Mouse (Mus musculus): Measurements from ENCODE around the gene Gng12. TPM values are rescaled to one million over a fixed set of nuclear protein-coding genes. Genes with fewer than 3 reads are reported as not detected.

The Gng12 gene
- polyA plus RNA-seq, 1 experiment from 2014 or later, result 165 TPM

DNA sequence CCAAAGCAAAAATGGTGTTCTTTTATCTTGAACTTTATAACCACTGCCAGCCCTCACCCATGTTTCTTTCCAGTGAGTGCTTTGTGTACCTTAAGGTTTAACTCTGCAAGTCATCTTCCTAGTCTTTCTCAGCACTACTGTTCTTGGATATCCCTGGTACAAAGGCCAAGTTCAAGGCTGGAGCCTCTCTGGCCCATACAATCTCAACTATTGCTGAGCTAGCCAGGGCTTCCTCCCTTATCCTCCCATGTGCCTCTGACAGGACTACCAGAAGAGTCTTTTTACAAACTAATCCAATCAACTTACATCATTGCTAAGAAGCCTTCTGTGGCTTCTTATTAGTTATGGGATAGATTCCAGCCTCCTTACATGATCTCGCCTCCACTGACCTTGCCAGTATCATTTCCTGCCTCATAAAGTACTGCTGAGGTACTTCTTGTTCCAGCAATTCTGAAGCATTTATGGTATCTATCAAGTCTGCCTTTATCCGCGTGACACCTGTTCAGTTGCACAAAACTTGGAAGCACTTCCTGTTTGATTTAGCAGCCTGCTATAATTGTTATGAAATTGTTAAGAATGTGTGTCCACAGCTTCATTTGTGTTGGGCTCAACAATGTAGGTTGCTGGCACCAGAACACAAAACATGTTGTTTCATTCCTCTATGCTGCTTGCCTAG, 160.8 kb downstream of the Gng12 start:
- peaks cover 20% of the 10 kb centered on the region for H3K4me1 ChIP-seq (ENCODE audit: control insufficient read depth, insufficient read depth, low read length)
- no peak overlapping the region for H3K4me2 ChIP-seq (ENCODE audit: low read depth, low read length)
- no peak overlapping the region for H3K9ac ChIP-seq (ENCODE audit: low read depth, low read length)
- WGBS, result 36% methylated on average over 3 of the region's 3 CpGs
- peak; percentile 92 for ATAC-seq
- H3K36me3 ChIP-seq (ENCODE audit: control insufficient read depth, insufficient read depth, low read length), result no peaks in the 10 kb centered on the region
- H3K27me3 ChIP-seq (replicated peaks; ENCODE audit: control insufficient read depth, insufficient read depth, low read length), result no peaks in the 10 kb centered on the region
- no peaks in the 10 kb centered on the region for H3K9me3 ChIP-seq (ENCODE audit: control insufficient read depth, low read length)
- H3K4me3 ChIP-seq (ENCODE audit: low read length), result no peak overlapping the region
- H3K27ac ChIP-seq (ENCODE audit: low read length), result peak overlapping the region; percentile 87

DNA sequence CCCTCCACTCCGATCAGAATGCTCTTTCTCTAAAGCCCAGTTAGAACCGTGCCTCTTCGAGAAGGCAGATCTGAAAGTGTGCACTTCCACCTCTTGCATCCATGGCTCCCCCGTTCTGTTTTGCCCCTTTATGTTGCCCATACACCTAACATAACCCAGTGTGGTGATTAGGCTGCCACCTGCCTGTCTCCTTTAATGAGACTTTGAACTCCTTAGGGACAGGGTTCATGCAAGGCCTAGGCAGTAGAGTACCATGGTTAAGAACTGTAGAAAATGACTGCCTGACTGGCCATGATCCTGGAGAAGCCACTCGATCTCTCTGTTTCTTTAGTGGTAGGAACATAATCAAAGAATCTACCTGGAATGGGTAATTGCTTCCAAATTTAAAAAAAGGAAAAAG, 161.4 kb downstream of the Gng12 start:
- Histone ChIP-seq H3K9ac (ENCODE audit: low read depth, low read length) (no peak overlapping the region), H3K4me2 (ENCODE audit: low read depth, low read length) (no peak overlapping the region), H3K36me3 (ENCODE audit: control insufficient read depth, insufficient read depth, low read length) (no peaks in the 10 kb centered on the region), H3K4me3 (ENCODE audit: low read length) (no peak overlapping the region), H3K27ac (ENCODE audit: low read length) (peak overlapping the region; percentile 87), H3K27me3 (replicated peaks; ENCODE audit: control insufficient read depth, insufficient read depth, low read length) (no peaks in the 10 kb centered on the region), H3K9me3 (ENCODE audit: control insufficient read depth, low read length) (no peaks in the 10 kb centered on the region), H3K4me1 (ENCODE audit: control insufficient read depth, insufficient read depth, low read length) (peaks cover 20% of the 10 kb centered on the region)
- peak; percentile 90 for ATAC-seq
- WGBS, result 80% methylated on average over 5 of the region's 5 CpGs

DNA sequence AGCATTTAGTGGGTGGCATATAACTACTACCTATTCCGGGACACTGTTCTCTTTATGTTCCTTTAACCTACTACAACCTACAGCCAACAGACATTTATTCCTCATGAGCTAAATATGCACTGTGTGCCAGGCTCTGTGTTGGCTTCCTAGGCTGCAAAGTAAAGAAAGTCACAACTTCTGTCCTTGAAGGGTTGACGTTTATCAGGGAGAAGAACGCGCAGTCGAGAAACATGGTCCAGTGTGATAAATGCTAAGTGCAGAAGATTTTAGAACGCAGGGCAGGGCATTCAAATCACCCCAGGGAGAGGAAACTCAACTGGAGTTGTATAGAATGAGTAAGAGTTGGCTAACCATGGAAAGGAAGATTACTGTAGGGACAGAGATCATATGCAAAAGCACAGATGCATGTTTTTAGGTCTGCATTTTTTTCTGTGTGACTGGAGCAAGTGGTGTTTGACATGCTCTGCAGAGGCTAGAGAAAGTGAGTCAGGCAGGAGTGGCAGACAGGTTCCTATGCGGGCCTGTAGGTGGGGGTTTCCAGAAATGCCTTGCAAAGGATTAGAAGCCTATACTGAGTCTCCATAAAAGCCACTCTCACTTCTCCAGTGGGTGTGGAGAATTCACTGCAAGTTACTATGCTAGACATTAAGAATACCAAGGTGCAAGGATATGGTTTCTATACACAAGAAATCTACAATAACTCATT, 161.9 kb downstream of the Gng12 start:
- Histone ChIP-seq H3K4me3 (ENCODE audit: low read length) (no peak overlapping the region), H3K9me3 (ENCODE audit: control insufficient read depth, low read length) (no peaks in the 10 kb centered on the region), H3K4me2 (ENCODE audit: low read depth, low read length) (no peak overlapping the region), H3K27ac (ENCODE audit: low read length) (peak overlapping the region; percentile 87), H3K4me1 (ENCODE audit: control insufficient read depth, insufficient read depth, low read length) (peaks cover 20% of the 10 kb centered on the region), H3K27me3 (replicated peaks; ENCODE audit: control insufficient read depth, insufficient read depth, low read length) (no peaks in the 10 kb centered on the region), H3K9ac (ENCODE audit: low read depth, low read length) (no peak overlapping the region), H3K36me3 (ENCODE audit: control insufficient read depth, insufficient read depth, low read length) (no peaks in the 10 kb centered on the region)
- no peak for ATAC-seq
- WGBS, result 83% methylated on average over 7 of the region's 7 CpGs

DNA sequence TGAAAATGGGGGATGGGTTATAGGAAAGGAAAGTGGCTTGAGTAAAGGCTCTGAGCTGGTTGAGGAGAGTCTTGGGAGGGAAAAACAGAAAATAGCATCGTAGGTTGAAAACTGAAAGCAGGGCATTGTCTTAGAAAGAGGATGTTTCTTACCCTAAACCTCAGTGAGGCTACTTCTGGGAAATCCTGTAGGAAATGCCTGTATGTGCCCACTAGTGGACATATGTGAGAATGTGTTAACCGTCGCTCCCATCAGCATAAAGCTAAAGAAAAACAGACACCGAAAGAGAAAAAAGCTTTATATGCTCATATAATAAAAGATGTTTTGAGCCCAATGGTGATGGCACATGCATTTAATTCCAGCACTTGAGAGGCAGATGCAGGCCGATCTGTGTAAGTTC, 163.9 kb downstream of the Gng12 start:
- WGBS, result 83% methylated on average over 5 of the region's 5 CpGs
- no peaks in the 10 kb centered on the region for H3K27me3 ChIP-seq (replicated peaks; ENCODE audit: control insufficient read depth, insufficient read depth, low read length)
- H3K36me3 ChIP-seq (ENCODE audit: control insufficient read depth, insufficient read depth, low read length), result no peaks in the 10 kb centered on the region
- no peaks in the 10 kb centered on the region for H3K9me3 ChIP-seq (ENCODE audit: control insufficient read depth, low read length)
- H3K9ac ChIP-seq (ENCODE audit: low read depth, low read length), result no peak overlapping the region
- H3K4me3 ChIP-seq (ENCODE audit: low read length), result no peak overlapping the region
- peaks cover 20% of the 10 kb centered on the region for H3K4me1 ChIP-seq (ENCODE audit: control insufficient read depth, insufficient read depth, low read length)
- no peak overlapping the region for H3K4me2 ChIP-seq (ENCODE audit: low read depth, low read length)
- no peak overlapping the region for H3K27ac ChIP-seq (ENCODE audit: low read length)
- ATAC-seq, result no peak

DNA sequence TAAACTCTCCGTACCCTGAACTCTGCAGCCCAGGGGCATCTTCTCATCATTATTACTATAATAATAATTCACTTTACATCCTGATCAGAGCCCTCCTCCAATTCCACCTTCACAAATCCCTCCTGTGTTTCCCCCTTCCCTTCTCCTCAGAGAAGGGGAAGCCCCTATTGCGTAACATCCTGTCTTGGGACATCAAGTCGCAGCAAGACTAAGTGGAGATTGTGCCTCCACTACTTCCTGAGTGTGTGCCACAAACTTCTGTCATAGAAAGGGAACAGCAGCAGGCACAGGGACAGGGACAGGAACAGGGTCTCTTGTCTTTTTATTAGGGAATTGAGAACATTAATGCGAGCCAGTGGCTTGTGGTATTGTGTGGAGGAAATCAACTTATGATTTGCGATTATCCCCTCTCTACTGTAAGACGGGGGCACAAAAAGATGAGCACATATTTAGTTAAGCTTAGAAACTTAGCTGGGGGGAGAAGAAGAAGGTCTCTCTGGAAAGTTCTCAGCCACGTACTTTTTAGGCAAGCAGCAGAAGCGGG, 173.1 kb downstream of the Gng12 start:
- Histone ChIP-seq H3K36me3 (ENCODE audit: control insufficient read depth, insufficient read depth, low read length) (no peaks in the 10 kb centered on the region), H3K27ac (ENCODE audit: low read length) (peak overlapping the region; percentile 48; the same call in 1 of the 2 replicates), H3K9me3 (ENCODE audit: control insufficient read depth, low read length) (no peaks in the 10 kb centered on the region), H3K4me1 (ENCODE audit: control insufficient read depth, insufficient read depth, low read length) (peaks cover 3% of the 10 kb centered on the region; the same call in 1 of the 2 replicates), H3K4me2 (ENCODE audit: low read depth, low read length) (peak overlapping the region; percentile 13), H3K27me3 (replicated peaks; ENCODE audit: control insufficient read depth, insufficient read depth, low read length) (no peaks in the 10 kb centered on the region), H3K4me3 (ENCODE audit: low read length) (no peak overlapping the region), H3K9ac (ENCODE audit: low read depth, low read length) (no peak overlapping the region)
- WGBS, result 67% methylated on average over 8 of the region's 8 CpGs
- no peak; the same call in 1 of the 2 replicates for ATAC-seq

DNA sequence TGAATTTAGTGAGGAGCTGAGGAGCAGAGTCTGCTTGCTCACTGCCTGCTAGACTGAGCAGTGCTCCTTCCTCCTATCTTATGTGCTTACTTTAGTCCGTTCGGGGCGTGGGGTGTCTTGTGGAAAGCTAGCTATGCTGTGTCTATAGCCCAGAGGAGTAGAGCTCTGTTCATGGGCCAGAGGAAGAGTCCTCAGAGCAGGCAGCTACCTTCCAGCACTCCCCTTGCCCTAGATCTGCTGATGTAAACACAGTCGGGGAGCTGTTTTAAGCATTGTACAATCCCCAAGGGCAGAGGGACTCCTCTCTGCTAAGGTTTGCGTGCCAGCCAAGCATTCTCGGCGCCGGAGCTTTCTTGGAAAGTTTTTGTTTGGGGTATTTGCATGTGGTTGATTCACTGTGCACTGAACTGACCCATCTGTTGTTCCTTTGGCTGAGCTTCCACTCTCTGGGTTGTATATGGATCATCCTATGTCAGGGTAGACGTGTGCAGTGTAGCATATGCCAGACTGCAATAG, 173.7 kb downstream of the Gng12 start:
- H3K4me2 ChIP-seq (ENCODE audit: low read depth, low read length), result peak overlapping the region; percentile 13

More for the DNA sequence above, 173.7 kb downstream of the Gng12 start:
- no peak overlapping the region for H3K9ac ChIP-seq (ENCODE audit: low read depth, low read length)
- H3K27me3 ChIP-seq (replicated peaks; ENCODE audit: control insufficient read depth, insufficient read depth, low read length), result no peaks in the 10 kb centered on the region
- H3K9me3 ChIP-seq (ENCODE audit: control insufficient read depth, low read length), result no peaks in the 10 kb centered on the region
- H3K4me3 ChIP-seq (ENCODE audit: low read length), result no peak overlapping the region
- WGBS, result 39% methylated on average over 9 of the region's 9 CpGs
- ATAC-seq, result peak; percentile 53; the same call in 1 of the 2 replicates
- H3K4me1 ChIP-seq (ENCODE audit: control insufficient read depth, insufficient read depth, low read length), result peaks cover 3% of the 10 kb centered on the region; the same call in 1 of the 2 replicates
- H3K27ac ChIP-seq (ENCODE audit: low read length), result peak overlapping the region; percentile 48
- no peaks in the 10 kb centered on the region for H3K36me3 ChIP-seq (ENCODE audit: control insufficient read depth, insufficient read depth, low read length)

Other genes with a start within 250 kb of the Gng12 start
- not detected in 2 replicates for gene Vmn1r35, start 210.5 kb upstream of the Gng12 start, polyA plus RNA-seq (2015; fragmentation: Nextera tagmentation; extraction: Ambion mirVana)
- not detected in 2 replicates for gene Vmn1r36, start 177.2 kb upstream of the Gng12 start, polyA plus RNA-seq (2015; fragmentation: Nextera tagmentation; extraction: Ambion mirVana)
- not detected in 2 replicates for gene Vmn1r37, start 167.0 kb upstream of the Gng12 start, polyA plus RNA-seq (2015; fragmentation: Nextera tagmentation; extraction: Ambion mirVana)
- gene Vmn1r38, start 113.8 kb upstream of the Gng12 start, polyA plus RNA-seq (2015; fragmentation: Nextera tagmentation; extraction: Ambion mirVana), result not detected in 2 replicates
- not detected in 2 replicates for gene Vmn1r39, start 85.8 kb upstream of the Gng12 start, polyA plus RNA-seq (2015; fragmentation: Nextera tagmentation; extraction: Ambion mirVana)
- gene Gadd45a, start 141.1 kb downstream of the Gng12 start, polyA plus RNA-seq (2015; fragmentation: Nextera tagmentation; extraction: Ambion mirVana), result 27.4 and 30.2 TPM in 2 replicates